Mouse (Mus musculus) left cerebral cortex, postnatal 4 days (tissue): ENCODE data around the gene Kirrel. TPM values are rescaled to one million over a fixed set of nuclear protein-coding genes. Genes with fewer than 3 reads are reported as not detected.

Experiments used
- total RNA-seq, 2 experiments: library from RNA; stranded (reverse); gene quantifications; 2 replicates each; pipeline ENCODE4 v1.2.3; 2021

Kirrel gene
- total RNA-seq, 2 experiments from 2014 or later: 9.1 to 9.5 TPM

Other genes with a start within 250 kb of the Kirrel start
- gene Cd1d1, start 175.3 kb downstream of the Kirrel start, total RNA-seq: 1 to 10 TPM; 6.3 to 6.8 TPM
- 10 to 100 TPM; 13.7 to 14.4 TPM for gene Fcrls, start 89.0 kb upstream of the Kirrel start, total RNA-seq
- gene Cd5l, start 183.1 kb upstream of the Kirrel start, total RNA-seq: not detected
- gene Fcrl1, start 201.6 kb upstream of the Kirrel start, total RNA-seq: not detected